Mouse (Mus musculus) retina, embryonic 14.5 days (tissue): ENCODE results near the gene Stat6.

Experiments used
- DNase-seq: peaks from one replicate; pipeline ENCODE4 v3.0.0-alpha.2; 2015; ENCODE audit warnings: low spot score

Stat6 gene

GRCm38 (mm10) chr10:127642772-127643552 lies at the start of gene Stat6:
Gene Stat6, plus strand, starts transcription at chr10:127642986.
- DNase-seq, result no peak

- DNase-seq, result no peak
Observed at GRCm38 (mm10) chr10:127594405-127594804, 48.4 kb upstream of the Stat6 start.

- DNase-seq, result no peak
Observed at GRCm38 (mm10) chr10:127594930-127595715, 47.7 kb upstream of the Stat6 start.

GRCm38 (mm10) chr10:127596321-127596941 lies 46.4 kb upstream of the Stat6 start:
- no peak for DNase-seq

GRCm38 (mm10) chr10:127597311-127597901 lies 45.4 kb upstream of the Stat6 start:
- DNase-seq, result no peak

GRCm38 (mm10) chr10:127598607-127599006 lies 44.2 kb upstream of the Stat6 start:
- no peak for DNase-seq

GRCm38 (mm10) chr10:127599252-127599651 lies 43.5 kb upstream of the Stat6 start:
- no peak for DNase-seq

GRCm38 (mm10) chr10:127599779-127600541 lies 42.8 kb upstream of the Stat6 start:
- DNase-seq, result no peak

- DNase-seq, result no peak
Observed at GRCm38 (mm10) chr10:127602194-127602593, 40.6 kb upstream of the Stat6 start.

GRCm38 (mm10) chr10:127603437-127604371 lies 39.1 kb upstream of the Stat6 start:
- DNase-seq, result no peak

GRCm38 (mm10) chr10:127604465-127605250 lies 38.1 kb upstream of the Stat6 start:
- DNase-seq, result no peak

GRCm38 (mm10) chr10:127605251-127605547 lies 37.6 kb upstream of the Stat6 start:
- DNase-seq, result no peak

GRCm38 (mm10) chr10:127605756-127606155 lies 37.0 kb upstream of the Stat6 start:
- no peak for DNase-seq

GRCm38 (mm10) chr10:127607059-127607458 lies 35.7 kb upstream of the Stat6 start:
- DNase-seq, result no peak

GRCm38 (mm10) chr10:127609415-127610065 lies 33.2 kb upstream of the Stat6 start:
- DNase-seq, result no peak

GRCm38 (mm10) chr10:127610066-127610415 lies 32.7 kb upstream of the Stat6 start:
- DNase-seq, result no peak

GRCm38 (mm10) chr10:127612079-127612775 lies 30.6 kb upstream of the Stat6 start:
- DNase-seq, result no peak

- no peak for DNase-seq
Observed at GRCm38 (mm10) chr10:127614236-127615033, 28.4 kb upstream of the Stat6 start.
